Mouse (Mus musculus): ENCODE data around the gene Trappc1. TPM values are rescaled to one million over a fixed set of nuclear protein-coding genes. Genes with fewer than 3 reads are reported as not detected.

Gene Trappc1
- polyA plus RNA-seq, 2 experiments: 49.6 to 101 TPM

DNA sequence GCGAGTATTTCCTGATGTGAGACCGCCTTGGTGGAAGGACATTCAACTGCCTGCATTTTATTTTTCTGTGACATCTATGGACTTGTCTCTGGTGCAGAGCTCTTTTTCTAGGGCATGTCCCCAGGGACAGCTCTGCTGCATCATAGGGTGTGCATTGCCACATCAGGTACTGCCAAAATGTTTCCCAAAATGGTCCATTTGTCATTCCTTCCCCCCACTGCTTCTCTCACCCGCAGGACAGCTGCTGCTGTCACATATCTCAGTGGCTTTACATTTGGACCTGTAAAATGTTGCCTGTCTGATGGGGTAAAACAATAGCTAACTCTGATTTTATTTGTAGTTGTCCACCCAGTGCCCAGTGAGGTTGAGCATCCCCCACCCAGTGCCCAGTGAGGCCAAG, 28.5 kb upstream of the Trappc1 start:
- no peak overlapping the region for H3K4me2 ChIP-seq (ENCODE audit: low read depth)
- H3K9ac ChIP-seq (replicated peaks): no peak overlapping the region
- ATAC-seq (ENCODE audit: insufficient read depth) (no peak), DNase-seq (ENCODE audit: low read depth in 3 of 3, low spot score in 3 of 3) (no peak)
- 67% methylated on average over 3 of the region's 3 CpGs for WGBS (ENCODE audit: insufficient replicate concordance)
- no peaks in the 10 kb centered on the region for H3K27me3 ChIP-seq (ENCODE audit: control insufficient read depth, insufficient read depth, low read length)
- TF ChIP-seq CTCF (IDR thresholded peaks at IDR 0.05; ENCODE audit: low read depth) (no peak), EP300 (IDR thresholded peaks at IDR 0.05; ENCODE audit: low read depth) (no peak)
- no peaks in the 10 kb centered on the region for H3K36me3 ChIP-seq (replicated peaks; ENCODE audit: control insufficient read depth, insufficient read depth, low read depth)
- H3K9me3 ChIP-seq (ENCODE audit: control insufficient read depth, low read length): no peaks in the 10 kb centered on the region
- H3K4me3 ChIP-seq (ENCODE audit: insufficient read depth in 1 of 2, low read depth in 2 of 2, low read length in 2 of 2): no peak overlapping the region
- no peaks in the 10 kb centered on the region; a peak in 1 of 4 replicates for H3K4me1 ChIP-seq (replicated peaks; ENCODE audit: control insufficient read depth in 2 of 2, insufficient read depth in 2 of 2, low read length in 1 of 2)
- H3K27ac ChIP-seq: no peak overlapping the region

DNA sequence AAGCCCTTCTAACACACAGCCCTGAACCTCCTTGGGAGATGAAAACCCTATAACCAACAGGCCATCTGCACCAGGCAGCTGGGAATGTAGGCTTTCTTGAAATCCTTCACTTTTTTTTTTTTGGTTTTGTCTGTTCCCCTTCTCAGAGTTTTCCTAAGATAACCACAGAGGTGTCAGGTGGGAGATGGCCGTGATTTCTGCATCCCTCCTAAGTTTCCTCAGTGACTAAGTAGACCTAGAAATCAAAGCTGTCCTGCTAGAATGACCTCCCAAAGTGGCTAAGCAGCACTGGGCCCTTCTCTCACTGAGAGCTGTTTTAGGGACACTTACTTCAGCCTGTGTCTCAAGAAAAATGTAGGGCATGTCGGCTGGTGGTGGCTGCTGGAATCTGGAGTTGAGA, 26.0 kb upstream of the Trappc1 start:
- Histone ChIP-seq H3K4me3 (ENCODE audit: insufficient read depth in 1 of 2, low read depth in 2 of 2, low read length in 2 of 2) (no peak overlapping the region), H3K27me3 (ENCODE audit: control insufficient read depth, insufficient read depth, low read length) (no peaks in the 10 kb centered on the region), H3K9me3 (ENCODE audit: control insufficient read depth, low read length) (no peaks in the 10 kb centered on the region), H3K36me3 (replicated peaks; ENCODE audit: control insufficient read depth, insufficient read depth, low read depth) (no peaks in the 10 kb centered on the region; the same call in 1 of the 2 replicates), H3K9ac (replicated peaks) (no peak overlapping the region), H3K4me2 (ENCODE audit: low read depth) (no peak overlapping the region), H3K4me1 (replicated peaks; ENCODE audit: control insufficient read depth in 2 of 2, insufficient read depth in 2 of 2, low read length in 1 of 2) (no peaks in the 10 kb centered on the region; a peak in 1 of 4 replicates), H3K27ac (no peak overlapping the region)
- DNase-seq (ENCODE audit: low read depth in 3 of 3, low spot score in 3 of 3) (no peak), ATAC-seq (ENCODE audit: insufficient read depth) (no peak)
- no peak for TF ChIP-seq CTCF (IDR thresholded peaks at IDR 0.05; ENCODE audit: low read depth)
- no peak for TF ChIP-seq EP300 (IDR thresholded peaks at IDR 0.05; ENCODE audit: low read depth)
- WGBS (ENCODE audit: insufficient replicate concordance): 71% methylated on average over 2 of the region's 2 CpGs

DNA sequence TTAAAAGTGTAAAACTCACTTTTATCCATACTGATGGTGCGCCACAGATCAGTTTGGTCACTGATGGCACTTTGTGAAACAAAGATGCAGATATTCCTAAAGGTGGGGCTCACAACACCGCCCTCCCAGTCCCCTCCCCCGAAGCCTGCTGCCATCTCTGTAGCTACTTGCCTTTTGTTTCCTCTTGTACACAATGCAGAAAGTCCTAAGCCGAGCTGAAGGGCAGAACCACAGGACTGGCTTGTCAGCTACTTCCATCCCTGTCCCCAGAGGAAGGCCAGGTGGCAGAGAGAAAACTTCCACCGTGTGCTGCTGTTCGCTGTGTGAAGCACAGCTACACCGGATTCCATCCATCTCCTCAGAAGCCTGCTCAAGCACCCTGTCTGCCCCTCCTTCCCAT, 25.5 kb upstream of the Trappc1 start:
- ATAC-seq (ENCODE audit: insufficient read depth): no peak
- no peak for TF ChIP-seq EP300 (IDR thresholded peaks at IDR 0.05; ENCODE audit: low read depth)
- no peak for TF ChIP-seq CTCF (IDR thresholded peaks at IDR 0.05; ENCODE audit: low read depth)
- Histone ChIP-seq H3K27me3 (ENCODE audit: control insufficient read depth, insufficient read depth, low read length) (no peaks in the 10 kb centered on the region), H3K36me3 (replicated peaks; ENCODE audit: control insufficient read depth, insufficient read depth, low read depth) (no peaks in the 10 kb centered on the region; the same call in 1 of the 2 replicates), H3K9ac (replicated peaks) (no peak overlapping the region), H3K4me3 (ENCODE audit: insufficient read depth in 1 of 2, low read depth in 2 of 2, low read length in 2 of 2) (no peak overlapping the region), H3K4me1 (replicated peaks; ENCODE audit: control insufficient read depth in 2 of 2, insufficient read depth in 2 of 2, low read length in 1 of 2) (no peaks in the 10 kb centered on the region; a peak in 1 of 4 replicates), H3K4me2 (ENCODE audit: low read depth) (no peak overlapping the region), H3K9me3 (ENCODE audit: control insufficient read depth, low read length) (no peaks in the 10 kb centered on the region), H3K27ac (no peak overlapping the region)
- WGBS (ENCODE audit: insufficient replicate concordance): 69% methylated on average over 7 of the region's 7 CpGs
- no peak for DNase-seq (ENCODE audit: low read depth in 3 of 3, low spot score in 3 of 3)

DNA sequence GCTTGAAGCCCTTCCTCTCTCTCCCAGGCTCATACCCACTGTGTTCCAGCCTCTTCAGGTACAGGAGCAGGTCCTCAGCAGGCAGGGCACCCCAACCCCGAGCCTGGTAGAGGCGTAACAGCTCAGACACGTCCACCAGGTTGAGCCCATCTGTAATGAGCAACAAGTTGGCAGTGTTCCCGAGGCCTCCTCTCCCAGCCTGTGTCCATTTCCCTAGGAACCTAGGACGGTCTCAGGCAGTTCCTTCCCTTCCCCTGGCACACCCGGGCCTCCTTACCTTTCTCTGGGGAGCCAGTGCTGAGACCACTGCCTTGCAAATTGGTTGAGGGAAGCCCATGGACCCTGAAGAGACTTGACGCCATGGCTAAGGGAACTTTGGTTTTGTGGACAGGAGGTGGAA, 21.0 kb upstream of the Trappc1 start:
- no peaks in the 10 kb centered on the region for H3K27me3 ChIP-seq (ENCODE audit: control insufficient read depth, insufficient read depth, low read length)
- H3K27ac ChIP-seq: no peak overlapping the region
- H3K4me2 ChIP-seq (ENCODE audit: low read depth): no peak overlapping the region
- H3K36me3 ChIP-seq (replicated peaks; ENCODE audit: control insufficient read depth, insufficient read depth, low read depth): no peaks in the 10 kb centered on the region; the same call in none of the 2 replicates
- ATAC-seq (ENCODE audit: insufficient read depth) (no peak), DNase-seq (ENCODE audit: low read depth in 3 of 3, low spot score in 3 of 3) (no peak)
- H3K4me1 ChIP-seq (replicated peaks; ENCODE audit: control insufficient read depth in 2 of 2, insufficient read depth in 2 of 2, low read length in 1 of 2): 0 out of 4 replicates have a peak, but pooled peaks cover 0 to 2% of the 10 kb centered on the region in 2 experiments
- H3K9ac ChIP-seq (replicated peaks): no peak overlapping the region
- 72% methylated on average over 7 of the region's 7 CpGs for WGBS (ENCODE audit: insufficient replicate concordance)
- no peaks in the 10 kb centered on the region for H3K9me3 ChIP-seq (ENCODE audit: control insufficient read depth, low read length)
- TF ChIP-seq CTCF (IDR thresholded peaks at IDR 0.05; ENCODE audit: low read depth): no peak
- TF ChIP-seq EP300 (IDR thresholded peaks at IDR 0.05; ENCODE audit: low read depth): no peak
- H3K4me3 ChIP-seq (ENCODE audit: insufficient read depth in 1 of 2, low read depth in 2 of 2, low read length in 2 of 2): no peak overlapping the region

DNA sequence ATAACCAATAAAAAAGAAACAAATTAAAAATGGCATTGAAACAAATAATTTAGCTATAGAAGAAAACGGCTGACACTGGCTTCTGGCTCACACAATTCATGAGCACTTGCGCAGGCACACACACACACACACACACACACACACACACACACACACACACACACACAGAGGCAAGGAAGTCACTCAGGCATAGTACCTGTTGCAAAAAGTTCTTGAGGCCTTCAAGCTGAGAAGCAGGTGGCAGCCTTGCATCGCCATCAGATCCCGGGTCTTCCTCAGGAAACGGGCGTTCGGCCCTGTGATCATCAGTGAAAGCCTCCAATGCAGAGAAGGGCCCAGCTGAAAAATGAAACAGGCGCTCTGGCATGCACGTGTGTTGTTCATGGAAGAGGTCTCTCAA, 18.5 kb upstream of the Trappc1 start:
- DNase-seq (ENCODE audit: low read depth in 3 of 3, low spot score in 3 of 3) (no peak), ATAC-seq (ENCODE audit: insufficient read depth) (no peak)
- no peak overlapping the region for H3K9ac ChIP-seq (replicated peaks)
- H3K4me2 ChIP-seq (ENCODE audit: low read depth): no peak overlapping the region
- H3K27ac ChIP-seq: no peak overlapping the region
- no peak for TF ChIP-seq CTCF (IDR thresholded peaks at IDR 0.05; ENCODE audit: low read depth)
- no peak for TF ChIP-seq EP300 (IDR thresholded peaks at IDR 0.05; ENCODE audit: low read depth)
- 80% methylated on average over 9 of the region's 9 CpGs for WGBS (ENCODE audit: insufficient replicate concordance)
- peaks cover 2% of the 10 kb centered on the region for H3K36me3 ChIP-seq (replicated peaks; ENCODE audit: control insufficient read depth, insufficient read depth, low read depth)
- H3K4me3 ChIP-seq (ENCODE audit: insufficient read depth in 1 of 2, low read depth in 2 of 2, low read length in 2 of 2): no peak overlapping the region
- 0 out of 4 replicates have a peak, but pooled peaks cover 0 to 2% of the 10 kb centered on the region in 2 experiments for H3K4me1 ChIP-seq (replicated peaks; ENCODE audit: control insufficient read depth in 2 of 2, insufficient read depth in 2 of 2, low read length in 1 of 2)
- H3K27me3 ChIP-seq (ENCODE audit: control insufficient read depth, insufficient read depth, low read length): no peaks in the 10 kb centered on the region
- no peaks in the 10 kb centered on the region for H3K9me3 ChIP-seq (ENCODE audit: control insufficient read depth, low read length)

Data from liver, embryonic 14.5 days (tissue).